Mouse (Mus musculus): ENCODE results near the gene 2610001J05Rik. TPM values are rescaled to one million over a fixed set of nuclear protein-coding genes. Genes with fewer than 3 reads are reported as not detected.
A peak's percentile ranks its signal among the peaks of the same experiment; 100 is the strongest.

2610001J05Rik gene
- polyA plus RNA-seq, 1 experiment = 70.8 TPM

- H3K4me1 ChIP-seq (ENCODE audit: control insufficient read depth, insufficient read depth, low read length) = no peaks in the 10 kb centered on the region; the same call in 1 of the 2 replicates
- TF ChIP-seq CTCF (IDR thresholded peaks at IDR 0.05; ENCODE audit: extremely low read depth, insufficient read depth, low read length) = no peak
- TF ChIP-seq POLR2A (IDR thresholded peaks at IDR 0.05; ENCODE audit: extremely low read depth, insufficient read depth, low read length) = 0 out of 2 replicates have a peak, but pooled peaks have one; percentile 20
- peak overlapping the region; percentile 80 for H3K4me3 ChIP-seq (ENCODE audit: insufficient read depth, low read length)
- peak overlapping the region; percentile 43 for H3K27ac ChIP-seq (ENCODE audit: insufficient read depth, low read length)
These were observed 35.3 kb downstream of the 2610001J05Rik start for GRCm38 (mm10) chr6:13835720-13836665.

- Histone ChIP-seq H3K4me3 (ENCODE audit: insufficient read depth, low read length) (no peak overlapping the region), H3K4me1 (ENCODE audit: control insufficient read depth, insufficient read depth, low read length) (peaks cover 2% of the 10 kb centered on the region; the same call in 1 of the 2 replicates), H3K27ac (ENCODE audit: insufficient read depth, low read length) (no peak overlapping the region)
- TF ChIP-seq POLR2A (IDR thresholded peaks at IDR 0.05; ENCODE audit: extremely low read depth, insufficient read depth, low read length) (no peak), CTCF (IDR thresholded peaks at IDR 0.05; ENCODE audit: extremely low read depth, insufficient read depth, low read length) (no peak)
These were observed 38.5 kb downstream of the 2610001J05Rik start for GRCm38 (mm10) chr6:13832770-13833169.

- peaks cover 2% of the 10 kb centered on the region; the same call in 1 of the 2 replicates for H3K4me1 ChIP-seq (ENCODE audit: control insufficient read depth, insufficient read depth, low read length)
- TF ChIP-seq POLR2A (IDR thresholded peaks at IDR 0.05; ENCODE audit: extremely low read depth, insufficient read depth, low read length) (no peak), CTCF (IDR thresholded peaks at IDR 0.05; ENCODE audit: extremely low read depth, insufficient read depth, low read length) (no peak)
- no peak overlapping the region for H3K4me3 ChIP-seq (ENCODE audit: insufficient read depth, low read length)
- no peak overlapping the region for H3K27ac ChIP-seq (ENCODE audit: insufficient read depth, low read length)
These were observed 42.4 kb downstream of the 2610001J05Rik start for GRCm38 (mm10) chr6:13828877-13829276.

Other genes starting within 250 kb of the 2610001J05Rik start
- gene Bmt2, start 193.6 kb downstream of the 2610001J05Rik start, polyA plus RNA-seq (2012; rRNA removed) = 13.8 and 15.8 TPM in 2 replicates
- gene Gpr85, start 31.6 kb downstream of the 2610001J05Rik start, polyA plus RNA-seq (2012; rRNA removed) = 24.5 and 26.3 TPM in 2 replicates